Mouse (Mus musculus) erythroid progenitor cell, adult 5-6 weeks (primary cell): Measurements from ENCODE around the gene Smim24. TPM values are rescaled to one million over a fixed set of nuclear protein-coding genes. Genes with fewer than 3 reads are reported as not detected.

Experiments used
- ATAC-seq: replicated peaks from 2 replicates; pipeline ENCODE4 v1.8.0; 2016; ENCODE audit warnings: moderate number of reproducible peaks, mild to moderate bottlenecking, moderate TSS enrichment, inconsistent platforms; ENCODE audit not compliant: poor library complexity, low FRiP score, severe bottlenecking
- total RNA-seq, 2 experiments: library from RNA; stranded (forward) in 1 of 2; stranded (reverse) in 1 of 2; fragments of 150-400 nt in 1 of 2; fragments of 186-747, 209-891 nt in 1 of 2; gene quantifications; 2 replicates each; pipeline versions ENCODE4 v1.2.3 to v1.2.4; 2015 to 2017; ENCODE audit warnings: low replicate concordance in 2 of 2

Smim24 gene
- total RNA-seq, 2 experiments from 2014 or later = 4.2 to 7.5 TPM

GRCm38 (mm10) chr10:81364666-81365065, 28.2 kb upstream of the Smim24 start:
- 0 out of 2 replicates have a peak, but pooled peaks have one; percentile 0 for ATAC-seq

- peak; percentile 9 for ATAC-seq
Measured at GRCm38 (mm10) chr10:81365073-81365472, 27.8 kb upstream of the Smim24 start.

- peak; percentile 3 for ATAC-seq
Measured at GRCm38 (mm10) chr10:81365672-81366476, 27.0 kb upstream of the Smim24 start, which contains the start of gene 4930404N11Rik. Gene 4930404N11Rik, minus strand, starts transcription at chr10:81365816.

GRCm38 (mm10) chr10:81366477-81367206, 26.2 kb upstream of the Smim24 start:
- 0 out of 2 replicates have a peak, but pooled peaks have one; percentile 0 for ATAC-seq

GRCm38 (mm10) chr10:81367207-81367495, 25.7 kb upstream of the Smim24 start:
- no peak for ATAC-seq

GRCm38 (mm10) chr10:81375322-81375721, 17.5 kb upstream of the Smim24 start:
- ATAC-seq = no peak

GRCm38 (mm10) chr10:81376561-81377361, 16.1 kb upstream of the Smim24 start:
- ATAC-seq = 0 out of 2 replicates have a peak, but pooled peaks have one; percentile 10

GRCm38 (mm10) chr10:81377362-81377664, 15.5 kb upstream of the Smim24 start:
- ATAC-seq = no peak

GRCm38 (mm10) chr10:81377793-81378552, 14.9 kb upstream of the Smim24 start, which contains the start of gene Fzr1:
Gene Fzr1, minus strand, starts transcription at chr10:81378516.
- no peak for ATAC-seq

- peak; percentile 68 for ATAC-seq
Measured at GRCm38 (mm10) chr10:81378553-81379182, 14.2 kb upstream of the Smim24 start.

- ATAC-seq = no peak
Measured at GRCm38 (mm10) chr10:81379183-81379553, 13.7 kb upstream of the Smim24 start.

- ATAC-seq = no peak
Measured at GRCm38 (mm10) chr10:81379809-81380378, 13.0 kb upstream of the Smim24 start.

- peak; percentile 67 for ATAC-seq
Measured at GRCm38 (mm10) chr10:81382039-81382438, 10.8 kb upstream of the Smim24 start.

- peak; percentile 74 for ATAC-seq
Measured at GRCm38 (mm10) chr10:81383802-81384604, 8.8 kb upstream of the Smim24 start, which contains the start of the genes Dohh and Gm48551. Gene Dohh, plus strand, starts transcription at chr10:81384428. Gene Gm48551, plus strand, starts transcription at chr10:81384466.

- no peak for ATAC-seq
Measured at GRCm38 (mm10) chr10:81384605-81384982, 8.3 kb upstream of the Smim24 start.

GRCm38 (mm10) chr10:81385603-81386306, 7.1 kb upstream of the Smim24 start:
- no peak for ATAC-seq

GRCm38 (mm10) chr10:81387716-81388115, 5.1 kb upstream of the Smim24 start:
- ATAC-seq = no peak
